Mouse (Mus musculus) myocyte (in vitro differentiated cells): ENCODE measurements around the gene Hoxb3.

Source experiments
- CEBPB ChIP-seq: IDR thresholded peaks from 2 replicates; pipeline ENCODE4 v1.6.1; 2011; ENCODE audit warnings: mild to moderate bottlenecking, moderate library complexity; ENCODE audit not compliant: poor library complexity, insufficient read depth, severe bottlenecking
- POLR2A ChIP-seq: IDR thresholded peaks from one replicate; pipeline ENCODE4 v1.6.1; 2011; ENCODE audit warnings: low read depth, mild to moderate bottlenecking, control low read depth, moderate library complexity; ENCODE audit not compliant: insufficient read length
- POLR2AphosphoS2 ChIP-seq: IDR thresholded peaks from one replicate; pipeline ENCODE4 v1.6.1; 2011; ENCODE audit warnings: low read depth, control low read depth; ENCODE audit not compliant: insufficient read length

GRCm38 (mm10) chr11:96322738-96323137 is 388 bp upstream of the Hoxb3 start:
- TF ChIP-seq CEBPB (no peak), POLR2A (no peak), POLR2AphosphoS2 (no peak)
